Mouse (Mus musculus): ENCODE measurements at regions not wholly inside any gene's neighbourhood (a gene's known extent, or its start where the extent isn't known, plus 50 kb on each side); places are given as distances from the start of the nearest gene placed in this dataset.

GRCm38 (mm10) chr14:62003797-62004196, 288.6 kb upstream of the Rnaseh2b start:
- peaks cover 0 to 4% of the 10 kb centered on the region in 2 experiments; a peak in 1 of 4 replicates for H3K27me3 ChIP-seq (ENCODE audit: control insufficient read depth in 1 of 2, insufficient read depth in 2 of 2, low read length in 2 of 2)
- H3K27ac ChIP-seq (ENCODE audit: control insufficient read depth, low read depth, low read length) = no peak overlapping the region
- no peaks in the 10 kb centered on the region for H3K79me2 ChIP-seq (ENCODE audit: control insufficient read depth, insufficient read depth, low read length, poor library complexity)
- no peaks in the 10 kb centered on the region for H3K36me3 ChIP-seq (ENCODE audit: control insufficient read depth in 1 of 2, insufficient read depth in 2 of 2, low read length in 2 of 2)
- H3K4me3 ChIP-seq (ENCODE audit: control insufficient read depth in 1 of 2, insufficient read depth in 1 of 2, low read depth in 2 of 2, low read length in 2 of 2) = no peak overlapping the region
- no peaks in the 10 kb centered on the region for H3K4me1 ChIP-seq (ENCODE audit: control insufficient read depth in 1 of 2, insufficient read depth in 2 of 2, low read length in 2 of 2)
- no peaks in the 10 kb centered on the region for H3K9me3 ChIP-seq (replicated peaks; ENCODE audit: insufficient read depth, low read length)
- H3K9ac ChIP-seq (ENCODE audit: control insufficient read depth, low read depth, low read length, poor library complexity, severe bottlenecking) = no peak overlapping the region
- no peak for TF ChIP-seq GABPA (IDR thresholded peaks at IDR 0.05; ENCODE audit: low read depth, low read length)
- TF ChIP-seq ZNF384 (IDR thresholded peaks at IDR 0.05; ENCODE audit: low read depth, low read length) = no peak
- no peak for TF ChIP-seq POLR2AphosphoS2 (IDR thresholded peaks at IDR 0.05; ENCODE audit: low read length)
- TF ChIP-seq SMC3 (IDR thresholded peaks at IDR 0.05; ENCODE audit: low read depth, low read length) = no peak
- TF ChIP-seq GATA1 (IDR thresholded peaks at IDR 0.05; ENCODE audit: low read depth, low read length) = no peak
- TF ChIP-seq MAX (IDR thresholded peaks at IDR 0.05; ENCODE audit: low read length) = no peak
- no peak for TF ChIP-seq ETS1 (IDR thresholded peaks at IDR 0.05; ENCODE audit: low read depth, low read length)
- TF ChIP-seq MEF2A (IDR thresholded peaks at IDR 0.05; ENCODE audit: extremely low read depth, insufficient replicate concordance, low read depth, low read length, poor library complexity, severe bottlenecking) = no peak
- no peak for TF ChIP-seq CTCF (IDR thresholded peaks at IDR 0.05 in 2 of 3, conservative IDR thresholded peaks at IDR 0.05 in 1 of 3; ENCODE audit: control insufficient read depth in 1 of 3, insufficient read depth in 1 of 3, low read depth in 2 of 3, low read length in 3 of 3, poor library complexity in 1 of 3, severe bottlenecking in 1 of 3)
- no peak for TF ChIP-seq CHD1 (IDR thresholded peaks at IDR 0.05; ENCODE audit: low read depth, low read length)
- TF ChIP-seq UBTF (IDR thresholded peaks at IDR 0.05; ENCODE audit: borderline replicate concordance, insufficient read depth, low read depth, low read length) = no peak
- DNase-seq (ENCODE audit: low read depth, low spot score) = no peak

DNA sequence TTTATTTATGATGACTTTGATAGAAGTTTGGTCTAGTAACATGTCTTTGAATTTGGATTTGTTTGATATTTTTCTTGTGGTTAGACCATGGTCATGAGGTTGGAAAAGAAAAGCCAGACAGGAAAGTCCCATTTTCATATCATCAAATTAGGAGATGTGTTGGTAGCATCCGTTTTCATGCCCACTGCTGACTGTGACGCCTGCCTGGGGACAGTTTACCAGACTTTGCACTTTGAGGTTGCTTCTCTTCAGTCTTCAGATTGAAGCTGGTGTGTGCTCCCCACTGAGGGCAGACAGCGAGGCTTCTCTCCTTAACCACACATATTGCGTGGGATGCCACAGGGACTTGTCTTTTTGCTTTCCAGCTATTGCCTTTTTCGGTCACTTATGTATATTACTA, 283.7 kb upstream of the Rnaseh2b start:
- DNase-seq (ENCODE audit: low read depth, low spot score) = no peak

DNA sequence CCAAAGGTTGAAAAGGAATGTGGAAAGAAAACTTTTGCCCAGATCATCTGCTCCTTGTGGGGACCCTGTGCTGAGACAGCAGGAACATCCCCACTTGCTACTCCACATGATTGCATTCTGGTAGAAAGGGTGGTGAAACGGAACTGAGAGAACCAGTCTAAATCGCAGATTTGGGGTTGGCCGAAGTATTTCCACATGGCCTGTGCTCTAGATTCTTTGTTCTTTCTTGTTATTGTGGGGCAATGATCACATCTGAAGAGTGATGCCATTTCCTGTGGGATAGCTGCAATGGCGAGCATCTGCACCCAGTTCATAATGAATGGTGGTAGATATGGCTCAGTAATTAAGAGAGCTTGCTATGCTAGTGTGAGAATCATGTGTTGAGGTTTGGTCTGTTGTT, 273.6 kb upstream of the Rnaseh2b start:
- Histone ChIP-seq H3K9me3 (replicated peaks; ENCODE audit: insufficient read depth, low read length) (no peaks in the 10 kb centered on the region), H3K4me3 (ENCODE audit: control insufficient read depth in 1 of 2, insufficient read depth in 1 of 2, low read depth in 2 of 2, low read length in 2 of 2) (no peak overlapping the region), H3K36me3 (ENCODE audit: control insufficient read depth in 1 of 2, insufficient read depth in 2 of 2, low read length in 2 of 2) (no peaks in the 10 kb centered on the region), H3K79me2 (ENCODE audit: control insufficient read depth, insufficient read depth, low read length, poor library complexity) (no peaks in the 10 kb centered on the region), H3K27me3 (ENCODE audit: control insufficient read depth in 1 of 2, insufficient read depth in 2 of 2, low read length in 2 of 2) (peaks cover 0 to 1% of the 10 kb centered on the region in 2 experiments; a peak in 3 of 4 replicates), H3K9ac (ENCODE audit: control insufficient read depth, low read depth, low read length, poor library complexity, severe bottlenecking) (no peak overlapping the region), H3K27ac (ENCODE audit: control insufficient read depth, low read depth, low read length) (no peak overlapping the region), H3K4me1 (ENCODE audit: control insufficient read depth in 1 of 2, insufficient read depth in 2 of 2, low read length in 2 of 2) (no peaks in the 10 kb centered on the region)
- no peak for DNase-seq (ENCODE audit: low read depth, low spot score)
- TF ChIP-seq CHD1 (IDR thresholded peaks at IDR 0.05; ENCODE audit: low read depth, low read length) (no peak), RCOR1 (IDR thresholded peaks at IDR 0.05; ENCODE audit: low read depth, low read length) (no peak), USF2 (IDR thresholded peaks at IDR 0.05; ENCODE audit: borderline replicate concordance in 1 of 2, insufficient read depth in 1 of 2, low read depth in 1 of 2, low read length in 2 of 2) (no peak), ZKSCAN1 (IDR thresholded peaks at IDR 0.05; ENCODE audit: low read depth, low read length) (no peak)

More for the DNA sequence above, 283.7 kb upstream of the Rnaseh2b start:
- Histone ChIP-seq H3K27ac (ENCODE audit: control insufficient read depth, low read depth, low read length) (no peak overlapping the region), H3K9ac (ENCODE audit: control insufficient read depth, low read depth, low read length, poor library complexity, severe bottlenecking) (no peak overlapping the region), H3K4me1 (ENCODE audit: control insufficient read depth in 1 of 2, insufficient read depth in 2 of 2, low read length in 2 of 2) (no peaks in the 10 kb centered on the region), H3K27me3 (ENCODE audit: control insufficient read depth in 1 of 2, insufficient read depth in 2 of 2, low read length in 2 of 2) (peaks cover 0 to 2% of the 10 kb centered on the region in 2 experiments; a peak in 1 of 4 replicates), H3K79me2 (ENCODE audit: control insufficient read depth, insufficient read depth, low read length, poor library complexity) (no peaks in the 10 kb centered on the region), H3K4me3 (ENCODE audit: control insufficient read depth in 1 of 2, insufficient read depth in 1 of 2, low read depth in 2 of 2, low read length in 2 of 2) (no peak overlapping the region), H3K36me3 (ENCODE audit: control insufficient read depth in 1 of 2, insufficient read depth in 2 of 2, low read length in 2 of 2) (no peaks in the 10 kb centered on the region; a peak in 1 of 4 replicates), H3K9me3 (replicated peaks; ENCODE audit: insufficient read depth, low read length) (no peaks in the 10 kb centered on the region)
- TF ChIP-seq NRF1 (IDR thresholded peaks at IDR 0.05; ENCODE audit: insufficient read depth, low read depth, low read length, poor library complexity, severe bottlenecking) = no peak

All from MEL (cell line).